Mouse (Mus musculus): Measurements from ENCODE around the gene Irx5.

DNA sequence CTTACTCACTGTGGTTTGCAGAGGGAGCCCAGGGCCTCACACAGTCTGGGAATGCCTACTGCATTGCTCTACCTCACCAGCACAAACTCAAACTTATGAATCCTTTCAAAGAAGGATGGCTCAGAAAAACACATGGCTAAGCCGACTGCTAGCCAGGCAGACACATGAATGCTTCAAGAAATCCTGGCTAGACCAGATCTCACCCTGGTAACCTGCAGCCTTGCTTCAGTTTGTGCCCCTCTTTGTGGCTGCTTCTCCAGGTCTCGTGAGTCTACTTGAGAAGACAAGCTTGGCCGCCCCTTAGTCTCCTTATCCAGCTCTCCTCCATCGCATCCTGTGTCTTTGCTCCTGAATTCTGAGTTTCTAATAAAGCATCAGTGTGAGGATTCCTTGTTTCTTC lies 13.9 kb upstream of the Irx5 start:
- TF ChIP-seq POLR2A (IDR thresholded peaks at IDR 0.05; ENCODE audit: insufficient read depth, low read depth, low read length) = no peak
- TF ChIP-seq CTCF (IDR thresholded peaks at IDR 0.05; ENCODE audit: insufficient read depth, low read depth, low read length) = no peak

Data from olfactory bulb, adult 2 months (tissue).